In genomic region chr6:125312581-125313355, GRCm38 (mm10) we compare ENCODE assay signal across 9 mouse cellular contexts. TPM values are rescaled to one million over a fixed set of nuclear protein-coding genes. Genes with fewer than 3 reads are reported as not detected.
DNase-seq lines count a peak whose midpoint lies in the region; ATAC-seq and TF ChIP-seq lines count a peak whose summit lies in the region.
"Had no signal": no experiment of that assay in that cellular context is flagged by ENCODE, and none has a peak within 500 bp of the region (broad histone marks: within the 10 kb centered on the region; RNA-seq: fewer than 3 reads in every experiment).

No protein-coding gene starts in this region.

- peaks cover 21% of the 10 kb centered on the region for H3K27me3 ChIP-seq in erythroblast, embryonic 14.5 days (ENCODE audit: control insufficient read depth)
- H3K27me3 ChIP-seq in hindbrain, embryonic 15.5 days = no peaks in the 10 kb centered on the region
- H3K27me3 ChIP-seq in lung, embryonic 14.5 days (ENCODE audit: insufficient read depth, low read length) = no peaks in the 10 kb centered on the region

- no peak for TF ChIP-seq CTCF in brain, embryonic 14.5 days (IDR thresholded peaks at IDR 0.05; ENCODE audit: borderline replicate concordance, extremely low read depth, insufficient read depth, insufficient read length)
- no peak for TF ChIP-seq CTCF in lung, embryonic 14.5 days (IDR thresholded peaks at IDR 0.05; ENCODE audit: low read depth)

- H3K4me2 ChIP-seq in hindbrain, embryonic 15.5 days = peak overlapping the region; percentile 60
- peak overlapping the region; percentile 76 for H3K4me2 ChIP-seq in lung, embryonic 14.5 days

- WGBS in hindbrain, embryonic 15.5 days = 66% methylated on average over 22 of the region's 22 CpGs
- WGBS in lung, embryonic 14.5 days = 43% methylated on average over 22 of the region's 22 CpGs

- peaks cover 3% of the 10 kb centered on the region for H3K4me1 ChIP-seq in erythroblast, embryonic 14.5 days (ENCODE audit: control insufficient read depth)
- H3K4me1 ChIP-seq in hindbrain, embryonic 15.5 days (replicated peaks) = peaks cover 19% of the 10 kb centered on the region
- H3K4me1 ChIP-seq in lung, embryonic 14.5 days (ENCODE audit: insufficient read depth) = peaks cover 17% of the 10 kb centered on the region

- H3K9me3 ChIP-seq in erythroblast, embryonic 14.5 days (ENCODE audit: control insufficient read depth, low read length) = no peaks in the 10 kb centered on the region
- no peaks in the 10 kb centered on the region for H3K9me3 ChIP-seq in hindbrain, embryonic 15.5 days
- no peaks in the 10 kb centered on the region for H3K9me3 ChIP-seq in lung, embryonic 14.5 days (ENCODE audit: low read depth, low read length)

- ATAC-seq in erythroblast, adult 5-6 weeks (replicated peaks; ENCODE audit: low FRiP score, poor library complexity, severe bottlenecking) = no peak
- no peak for ATAC-seq in hindbrain, embryonic 15.5 days (ENCODE audit: low FRiP score, low read depth)
- ATAC-seq in lung, embryonic 14.5 days (ENCODE audit: insufficient read depth) = no peak
- ATAC-seq in activated CD4-positive, CD25-positive, alpha-beta regulatory T cell, adult 4 months = no peak

- peak overlapping the region; percentile 53 for H3K4me3 ChIP-seq in erythroblast, embryonic 14.5 days (replicated peaks)
- H3K4me3 ChIP-seq in hindbrain, embryonic 15.5 days = peak overlapping the region; percentile 36
- peak overlapping the region; percentile 70 for H3K4me3 ChIP-seq in lung, embryonic 14.5 days (ENCODE audit: low read depth, low read length)

- peak; percentile 56 for DNase-seq in brain, embryonic 14.5 days (ENCODE audit: low read depth)
- peak; percentile 38 for DNase-seq in lung, embryonic 14.5 days
- DNase-seq in right cerebral cortex, postnatal 14 days = no peak
- DNase-seq in ovary, adult 18-20 months (ENCODE audit: low spot score) = no peak

- H3K36me3 ChIP-seq in erythroblast, embryonic 14.5 days (ENCODE audit: control insufficient read depth) = no peaks in the 10 kb centered on the region; the same call in 1 of the 2 replicates
- H3K36me3 ChIP-seq in hindbrain, embryonic 15.5 days = no peaks in the 10 kb centered on the region
- H3K36me3 ChIP-seq in lung, embryonic 14.5 days (ENCODE audit: insufficient read depth) = peaks cover 38% of the 10 kb centered on the region

- no peak for TF ChIP-seq POLR2A in brain, embryonic 14.5 days (IDR thresholded peaks at IDR 0.05; ENCODE audit: borderline replicate concordance, extremely low read depth, insufficient read depth, insufficient read length, poor library complexity, severe bottlenecking)

- 0 out of 2 replicates have a peak overlapping the region, but pooled peaks have one; percentile 12 for H3K27ac ChIP-seq in hindbrain, embryonic 15.5 days (replicated peaks)
- peak overlapping the region; percentile 75 for H3K27ac ChIP-seq in lung, embryonic 14.5 days (ENCODE audit: low read depth)

- H3K9ac ChIP-seq in hindbrain, embryonic 15.5 days = peak overlapping the region; percentile 37
- H3K9ac ChIP-seq in lung, embryonic 14.5 days = peak overlapping the region; percentile 90

RNA-seq across cellular contexts. Expression of gene Ltbr, which starts 0.9 kb away (rescaled TPM):
- 0.20 and 0.26 TPM in 2 replicates for polyA plus RNA-seq in erythroblast, embryonic 14.5 days (2012)
- 7.1 and 10.9 TPM in 2 replicates for total RNA-seq in erythroblast, adult 5-6 weeks (2015; ENCODE audit: low replicate concordance)
- total RNA-seq in erythroblast, adult 5-6 weeks (2017; ENCODE audit: low replicate concordance) = 2.6 and 7.2 TPM in 2 replicates
- polyA plus RNA-seq in brain, embryonic 14.5 days (2012; rRNA removed) = 14.2 and 20.7 TPM in 2 replicates
- polyA plus RNA-seq in hindbrain, embryonic 15.5 days (2015; fragmentation: Nextera tagmentation; extraction: Ambion mirVana) = 15.3 and 15.6 TPM in 2 replicates
- 73.7 and 81.7 TPM in 2 replicates for polyA plus RNA-seq in lung, embryonic 14.5 days (2014; fragmentation: Nextera tagmentation; extraction: Ambion mirVana)
- not detected for polyA plus RNA-seq in activated CD4-positive, CD25-positive, alpha-beta regulatory T cell, adult 4 months (2017; shearing (Covaris generic))

RNA-seq across cellular contexts. Expression of gene Scnn1a, which starts 7.7 kb away (rescaled TPM):
- polyA plus RNA-seq in erythroblast, embryonic 14.5 days (2012) = 0.01 TPM in 1 of 2 replicates, not detected in the other
- 4.6 and 7.9 TPM in 2 replicates for total RNA-seq in erythroblast, adult 5-6 weeks (2015; ENCODE audit: low replicate concordance)
- total RNA-seq in erythroblast, adult 5-6 weeks (2017; ENCODE audit: low replicate concordance) = not detected in 2 replicates
- 0.54 and 0.62 TPM in 2 replicates for polyA plus RNA-seq in brain, embryonic 14.5 days (2012; rRNA removed)
- polyA plus RNA-seq in hindbrain, embryonic 15.5 days (2015; fragmentation: Nextera tagmentation; extraction: Ambion mirVana) = 0.41 and 0.66 TPM in 2 replicates
- 1.8 and 2.2 TPM in 2 replicates for polyA plus RNA-seq in lung, embryonic 14.5 days (2014; fragmentation: Nextera tagmentation; extraction: Ambion mirVana)
- not detected for polyA plus RNA-seq in activated CD4-positive, CD25-positive, alpha-beta regulatory T cell, adult 4 months (2017; shearing (Covaris generic))

RNA-seq across cellular contexts. Expression of gene Tuba3a, which starts 26.9 kb away (rescaled TPM):
- polyA plus RNA-seq in erythroblast, embryonic 14.5 days (2012) = not detected in 2 replicates
- total RNA-seq in erythroblast, adult 5-6 weeks (2015; ENCODE audit: low replicate concordance) = not detected in 2 replicates
- not detected in 2 replicates for total RNA-seq in erythroblast, adult 5-6 weeks (2017; ENCODE audit: low replicate concordance)
- not detected in 2 replicates for polyA plus RNA-seq in brain, embryonic 14.5 days (2012; rRNA removed)
- polyA plus RNA-seq in hindbrain, embryonic 15.5 days (2015; fragmentation: Nextera tagmentation; extraction: Ambion mirVana) = not detected in 2 replicates
- polyA plus RNA-seq in lung, embryonic 14.5 days (2014; fragmentation: Nextera tagmentation; extraction: Ambion mirVana) = 0.24 and 0.32 TPM in 2 replicates
- polyA plus RNA-seq in activated CD4-positive, CD25-positive, alpha-beta regulatory T cell, adult 4 months (2017; shearing (Covaris generic)) = 1 to 10 TPM; 1.3 to 1.8 TPM
- total RNA-seq: hematopoietic stem cell, adult 5-6 weeks had no signal

RNA-seq across cellular contexts. Expression of gene Tnfrsf1a, which starts 36.4 kb away (rescaled TPM):
- 0.70 and 0.78 TPM in 2 replicates for polyA plus RNA-seq in erythroblast, embryonic 14.5 days (2012)
- total RNA-seq in erythroblast, adult 5-6 weeks (2015; ENCODE audit: low replicate concordance) = 18.8 and 24.8 TPM in 2 replicates
- total RNA-seq in erythroblast, adult 5-6 weeks (2017; ENCODE audit: low replicate concordance) = 7.2 and 13.8 TPM in 2 replicates
- polyA plus RNA-seq in brain, embryonic 14.5 days (2012; rRNA removed) = 18.5 and 19.4 TPM in 2 replicates
- polyA plus RNA-seq in hindbrain, embryonic 15.5 days (2015; fragmentation: Nextera tagmentation; extraction: Ambion mirVana) = 14.8 and 16.6 TPM in 2 replicates
- 82.5 and 83.3 TPM in 2 replicates for polyA plus RNA-seq in lung, embryonic 14.5 days (2014; fragmentation: Nextera tagmentation; extraction: Ambion mirVana)
- polyA plus RNA-seq in activated CD4-positive, CD25-positive, alpha-beta regulatory T cell, adult 4 months (2017; shearing (Covaris generic)) = 10 to 100 TPM; 20.2 to 25.5 TPM

Comparison
In these comparisons a context has a peak if more than half of its experiments do, and no peak if none do; other contexts are left out.
1. DNase-seq: peak in brain, embryonic 14.5 days (single experiment) and lung, embryonic 14.5 days (single experiment); none in right cerebral cortex, postnatal 14 days (single experiment) and ovary, adult 18-20 months (single experiment).
2. RNA of gene Ltbr, which starts 0.9 kb away (polyA plus RNA-seq): 73.7 to 81.7 TPM in lung, embryonic 14.5 days, 14.2 to 20.7 TPM in brain, embryonic 14.5 days and 15.3 to 15.6 TPM in hindbrain, embryonic 15.5 days; 0.20 to 0.26 TPM in erythroblast, embryonic 14.5 days and not detected in activated CD4-positive, CD25-positive, alpha-beta regulatory T cell, adult 4 months; every median in the first group is over 10 times any median in the second.
3. Peak in every context shown above with its lines, with median percentiles within 50 percentile points of each other: H3K4me3 ChIP-seq.